Mouse (Mus musculus): ENCODE measurements around the gene Gm10295.

DNA sequence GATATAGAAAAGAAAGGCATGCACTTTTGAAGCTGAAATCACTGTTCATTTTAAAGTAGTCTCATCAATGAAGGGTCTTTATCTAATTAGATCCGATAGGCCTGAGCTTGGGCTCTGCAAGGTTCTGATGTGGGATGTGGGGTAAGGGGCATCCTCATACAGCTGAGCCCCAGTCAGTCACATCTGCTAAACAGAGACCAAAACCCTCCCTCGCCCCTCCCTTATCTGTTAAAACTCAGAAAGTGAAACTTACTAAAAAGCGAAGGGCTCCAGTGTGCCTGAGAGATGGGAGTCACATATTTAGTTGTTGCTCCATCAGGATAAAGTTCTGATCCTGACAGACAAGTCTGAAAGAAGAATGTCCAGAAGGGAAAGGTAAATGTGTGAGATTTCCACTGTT, 38.9 kb downstream of the Gm10295 start:
- no peak for TF ChIP-seq CTCF (IDR thresholded peaks at IDR 0.05; ENCODE audit: low read depth, low read length)
- TF ChIP-seq POLR2A (IDR thresholded peaks at IDR 0.05; ENCODE audit: extremely low read depth, insufficient read depth, low read length): no peak

Data from liver, adult 2 months (tissue).